Mouse (Mus musculus): ENCODE measurements around the gene Tex14. TPM values are rescaled to one million over a fixed set of nuclear protein-coding genes. Genes with fewer than 3 reads are reported as not detected.

Gene Tex14
- polyA plus RNA-seq, 1 experiment = 0.39 TPM

GRCm38 (mm10) chr11:87584711-87585505 is 180.0 kb downstream of the Tex14 start:
- TF ChIP-seq POLR2A (IDR thresholded peaks at IDR 0.05; ENCODE audit: borderline replicate concordance, extremely low read depth, low read depth, low read length) = no peak
- no peak for TF ChIP-seq CTCF (IDR thresholded peaks at IDR 0.05; ENCODE audit: insufficient read depth, low read length)
- peaks cover 8% of the 10 kb centered on the region for H3K4me1 ChIP-seq (ENCODE audit: control insufficient read depth, insufficient read depth, low read length)
- 56% methylated on average over 10 of the region's 10 CpGs for WGBS
- no peak for DNase-seq
- H3K4me3 ChIP-seq (replicated peaks; ENCODE audit: extremely low read depth, low read depth, low read length) = no peak overlapping the region

- peaks cover 9% of the 10 kb centered on the region for H3K4me1 ChIP-seq (ENCODE audit: control insufficient read depth, insufficient read depth, low read length)
- no peak for DNase-seq
- 75% methylated on average over 5 of the region's 5 CpGs for WGBS
- TF ChIP-seq POLR2A (IDR thresholded peaks at IDR 0.05; ENCODE audit: borderline replicate concordance, extremely low read depth, low read depth, low read length) (no peak), CTCF (IDR thresholded peaks at IDR 0.05; ENCODE audit: insufficient read depth, low read length) (no peak)
- no peak overlapping the region for H3K4me3 ChIP-seq (replicated peaks; ENCODE audit: extremely low read depth, low read depth, low read length)
These were observed 182.5 kb downstream of the Tex14 start for GRCm38 (mm10) chr11:87587211-87587874.

GRCm38 (mm10) chr11:87589605-87590004 is 184.7 kb downstream of the Tex14 start:
- no peak for DNase-seq
- WGBS = 83% methylated on average over 8 of the region's 8 CpGs
- no peak overlapping the region for H3K4me3 ChIP-seq (replicated peaks; ENCODE audit: extremely low read depth, low read depth, low read length)
- H3K4me1 ChIP-seq (ENCODE audit: control insufficient read depth, insufficient read depth, low read length) = peaks cover 10% of the 10 kb centered on the region
- TF ChIP-seq POLR2A (IDR thresholded peaks at IDR 0.05; ENCODE audit: borderline replicate concordance, extremely low read depth, low read depth, low read length) (0 out of 2 replicates have a peak, but pooled peaks have one; percentile 0), CTCF (IDR thresholded peaks at IDR 0.05; ENCODE audit: insufficient read depth, low read length) (no peak)

GRCm38 (mm10) chr11:87590841-87591525 is 186.1 kb downstream of the Tex14 start:
- 2% methylated on average over 25 of the region's 25 CpGs for WGBS
- DNase-seq = peak; percentile 62
- H3K4me3 ChIP-seq (replicated peaks; ENCODE audit: extremely low read depth, low read depth, low read length) = peak overlapping the region; percentile 82
- peak; percentile 20; the same call in 1 of the 2 replicates for TF ChIP-seq POLR2A (IDR thresholded peaks at IDR 0.05; ENCODE audit: borderline replicate concordance, extremely low read depth, low read depth, low read length)
- no peak for TF ChIP-seq CTCF (IDR thresholded peaks at IDR 0.05; ENCODE audit: insufficient read depth, low read length)
- H3K4me1 ChIP-seq (ENCODE audit: control insufficient read depth, insufficient read depth, low read length) = peaks cover 13% of the 10 kb centered on the region

- H3K4me3 ChIP-seq (replicated peaks; ENCODE audit: extremely low read depth, low read depth, low read length) = peak within 1 kb of the TSS; percentile 82
These were observed 186.9 kb downstream of the Tex14 start, which contains the start of gene Mtmr4 for GRCm38 (mm10) chr11:87591526-87592353. Gene Mtmr4 (plus strand): TSS chr11:87592162.

GRCm38 (mm10) chr11:87592354-87592695 is 187.5 kb downstream of the Tex14 start:
- H3K4me1 ChIP-seq (ENCODE audit: control insufficient read depth, insufficient read depth, low read length) = peaks cover 14% of the 10 kb centered on the region

More at GRCm38 (mm10) chr11:87591526-87592353, 186.9 kb downstream of the Tex14 start, which contains the start of gene Mtmr4:
- DNase-seq = peak; percentile 99
- no peak for TF ChIP-seq CTCF (IDR thresholded peaks at IDR 0.05; ENCODE audit: insufficient read depth, low read length)
- TF ChIP-seq POLR2A (IDR thresholded peaks at IDR 0.05; ENCODE audit: borderline replicate concordance, extremely low read depth, low read depth, low read length) = peak; percentile 93
- under 1% methylated on average over 61 of the region's 61 CpGs for WGBS
- H3K4me1 ChIP-seq (ENCODE audit: control insufficient read depth, insufficient read depth, low read length) = peaks cover 14% of the 10 kb centered on the region

GRCm38 (mm10) chr11:87592713-87593598 is 188.1 kb downstream of the Tex14 start:
- no peak for DNase-seq
- no peak for TF ChIP-seq CTCF (IDR thresholded peaks at IDR 0.05; ENCODE audit: insufficient read depth, low read length)
- Histone ChIP-seq H3K4me1 (ENCODE audit: control insufficient read depth, insufficient read depth, low read length) (peaks cover 14% of the 10 kb centered on the region), H3K4me3 (replicated peaks; ENCODE audit: extremely low read depth, low read depth, low read length) (peak overlapping the region; percentile 69)
- 31% methylated on average over 13 of the region's 13 CpGs for WGBS

More at GRCm38 (mm10) chr11:87592354-87592695, 187.5 kb downstream of the Tex14 start:
- no peak for DNase-seq
- TF ChIP-seq POLR2A (IDR thresholded peaks at IDR 0.05; ENCODE audit: borderline replicate concordance, extremely low read depth, low read depth, low read length) (no peak), CTCF (IDR thresholded peaks at IDR 0.05; ENCODE audit: insufficient read depth, low read length) (no peak)
- peak overlapping the region; percentile 69 for H3K4me3 ChIP-seq (replicated peaks; ENCODE audit: extremely low read depth, low read depth, low read length)
- under 1% methylated on average over 15 of the region's 15 CpGs for WGBS

- WGBS = 3% methylated on average over 35 of the region's 37 CpGs
- TF ChIP-seq CTCF (IDR thresholded peaks at IDR 0.05; ENCODE audit: insufficient read depth, low read length) (no peak), POLR2A (IDR thresholded peaks at IDR 0.05; ENCODE audit: borderline replicate concordance, extremely low read depth, low read depth, low read length) (peak; percentile 4; the same call in 1 of the 2 replicates)
- peak overlapping the region; percentile 55 for H3K4me3 ChIP-seq (replicated peaks; ENCODE audit: extremely low read depth, low read depth, low read length)
- H3K4me1 ChIP-seq (ENCODE audit: control insufficient read depth, insufficient read depth, low read length) = peaks cover 12% of the 10 kb centered on the region
- DNase-seq = peak; percentile 83
These were observed 190.5 kb downstream of the Tex14 start for GRCm38 (mm10) chr11:87595327-87595841.
